Mouse (Mus musculus) gonadal fat pad, adult 2 months (tissue): ENCODE measurements around the gene Gpx4. TPM values are rescaled to one million over a fixed set of nuclear protein-coding genes. Genes with fewer than 3 reads are reported as not detected.
"Not testable (repeated sequence)": the region's sequence is repeated elsewhere in the genome, so short reads cannot be mapped to it uniquely, and the experiment has no call there.

Experiments used
- DNase-seq: peaks from one replicate; pipeline ENCODE4 v3.0.0-alpha.2; 2012; ENCODE audit warnings: low read depth
- polyA plus RNA-seq: library from polyadenylated mRNA; depleted of rRNA; stranded (reverse); fragments of >200 nt; gene quantifications from 2 replicates; pipeline ENCODE4 v1.2.3, GENCODE M21; 2012

Gene Gpx4
- polyA plus RNA-seq, 1 experiment = 1,178 TPM

GRCm38 (mm10) chr10:80023758-80024157, 23.2 kb upstream of the Gpx4 start:
- no peak for DNase-seq

- no peak for DNase-seq
Observed at GRCm38 (mm10) chr10:80024229-80025043, 22.5 kb upstream of the Gpx4 start.

GRCm38 (mm10) chr10:80025044-80025347, 22.0 kb upstream of the Gpx4 start:
- DNase-seq = no peak

- DNase-seq = no peak
Observed at GRCm38 (mm10) chr10:80025463-80025862, 21.5 kb upstream of the Gpx4 start.

GRCm38 (mm10) chr10:80025889-80026288, 21.1 kb upstream of the Gpx4 start:
- no peak for DNase-seq

GRCm38 (mm10) chr10:80027681-80028520, 19.1 kb upstream of the Gpx4 start:
- DNase-seq = no peak

- DNase-seq = no peak
Observed at GRCm38 (mm10) chr10:80028521-80028846, 18.5 kb upstream of the Gpx4 start.

GRCm38 (mm10) chr10:80030191-80030590, 16.8 kb upstream of the Gpx4 start:
- no peak for DNase-seq

- DNase-seq = no peak
Observed at GRCm38 (mm10) chr10:80030736-80031135, 16.2 kb upstream of the Gpx4 start.

- no peak for DNase-seq
Observed at GRCm38 (mm10) chr10:80032799-80033480, 14.0 kb upstream of the Gpx4 start.

- no peak for DNase-seq
Observed at GRCm38 (mm10) chr10:80033511-80034391, 13.2 kb upstream of the Gpx4 start.

- DNase-seq = no peak
Observed at GRCm38 (mm10) chr10:80035148-80035547, 11.8 kb upstream of the Gpx4 start.

GRCm38 (mm10) chr10:80035686-80036085, 11.3 kb upstream of the Gpx4 start:
- DNase-seq = no peak

GRCm38 (mm10) chr10:80036832-80037231, 10.1 kb upstream of the Gpx4 start:
- no peak for DNase-seq

- DNase-seq = no peak
Observed at GRCm38 (mm10) chr10:80039559-80039979, 7.4 kb upstream of the Gpx4 start, which contains the start of gene Polr2e. Gene Polr2e (minus strand): TSS chr10:80039795.

GRCm38 (mm10) chr10:80041409-80042060, 5.4 kb upstream of the Gpx4 start:
- DNase-seq = not testable (repeated sequence)

- no peak for DNase-seq
Observed at GRCm38 (mm10) chr10:80044087-80044486, 2.9 kb upstream of the Gpx4 start.

- not testable (repeated sequence) for DNase-seq
Observed at GRCm38 (mm10) chr10:80045364-80045763, 1.6 kb upstream of the Gpx4 start.

GRCm38 (mm10) chr10:80045766-80046165, 1.2 kb upstream of the Gpx4 start:
- no peak for DNase-seq

- no peak for DNase-seq
Observed at GRCm38 (mm10) chr10:80048396-80048795, 1.4 kb downstream of the Gpx4 start.

GRCm38 (mm10) chr10:80048834-80049233, 1.9 kb downstream of the Gpx4 start:
- DNase-seq = no peak
